Mouse (Mus musculus) embryo, embryonic 11.5 days (tissue): ENCODE data around the gene Syt16.

ENCODE experiments used
- DNase-seq: peaks from one replicate; pipeline ENCODE4 v3.0.0-alpha.2; 2012; ENCODE audit warnings: low read depth, low spot score

Gene Syt16

GRCm38 (mm10) chr12:74315221-74315620, 317.8 kb downstream of the Syt16 start:
- no peak for DNase-seq

GRCm38 (mm10) chr12:74316344-74316973, 319.0 kb downstream of the Syt16 start, which contains the start of gene Gm11042:
Gene Gm11042 (minus strand): TSS chr12:74316394.
- DNase-seq = no peak

GRCm38 (mm10) chr12:74316989-74317759, 319.7 kb downstream of the Syt16 start:
- DNase-seq = peak; percentile 81

GRCm38 (mm10) chr12:74320318-74320717, 322.9 kb downstream of the Syt16 start:
- peak; percentile 68 for DNase-seq

- DNase-seq = no peak
Observed at GRCm38 (mm10) chr12:74321981-74322380, 324.5 kb downstream of the Syt16 start.
